Mouse (Mus musculus) spleen, adult 2 months (tissue): ENCODE data around the gene Gm45799.

Source experiments
- CTCF ChIP-seq: fragments of 200-500 bp; IDR thresholded peaks from 2 replicates; pipeline ENCODE4 v1.5.1; 2011; ENCODE audit warnings: mild to moderate bottlenecking, inconsistent platforms; ENCODE audit not compliant: insufficient read depth, insufficient read length, insufficient replicate concordance; ENCODE audit errors: extremely low read depth
- POLR2A ChIP-seq: fragments of 200-500 bp; IDR thresholded peaks from 2 replicates; pipeline ENCODE4 v1.6.1; 2011; ENCODE audit warnings: low read depth, low read length, inconsistent platforms

DNA sequence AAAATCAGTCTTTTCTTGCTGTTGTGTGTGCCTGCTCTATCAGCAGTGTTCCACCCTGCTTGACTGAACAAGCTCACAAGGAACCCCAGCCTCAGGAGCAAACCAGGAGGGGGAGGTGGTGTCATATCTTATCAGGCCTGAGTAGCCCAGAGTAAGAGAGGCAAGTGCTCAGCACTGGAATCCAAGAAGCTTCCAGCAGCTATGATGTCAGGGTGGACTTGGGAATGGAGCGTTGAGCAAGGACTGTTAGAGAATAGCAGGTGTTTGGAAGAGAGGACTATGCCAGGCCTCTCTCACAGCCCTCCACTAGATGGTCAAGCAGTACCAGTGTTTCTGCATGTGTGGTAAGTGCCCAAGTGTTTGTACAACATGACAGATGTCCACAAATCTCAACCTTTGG lies 24.6 kb upstream of the Gm45799 start:
- TF ChIP-seq CTCF (no peak), POLR2A (no peak)
